Mouse (Mus musculus): ENCODE data around the gene Dnah7a. TPM values are rescaled to one million over a fixed set of nuclear protein-coding genes. Genes with fewer than 3 reads are reported as not detected.
"Not testable (repeated sequence)": the region's sequence is repeated elsewhere in the genome, so short reads cannot be mapped to it uniquely, and the experiment has no call there.

Gene Dnah7a
- total RNA-seq, 2 experiments from 2014 or later: not detected

DNA sequence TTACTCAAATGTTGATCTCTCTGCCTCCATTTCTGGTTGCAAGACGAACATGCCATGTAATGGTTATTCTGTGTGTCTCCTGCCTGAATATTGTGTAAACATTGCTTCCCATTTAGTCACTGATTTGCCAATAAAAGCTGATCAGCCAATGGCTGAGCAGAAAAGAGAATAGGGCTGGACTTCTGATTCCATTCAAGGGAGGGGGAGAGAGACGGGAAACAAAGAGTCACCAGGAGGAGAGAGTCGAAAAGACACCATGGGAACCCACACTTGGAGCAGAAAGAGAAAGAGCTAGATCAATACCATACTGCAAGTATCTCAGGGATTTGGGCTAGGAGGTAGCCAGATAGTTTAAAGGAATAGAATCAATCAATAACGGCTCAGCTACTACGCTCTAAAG is 3.0 kb upstream of the Dnah7a start:
- DNase-seq (ENCODE audit: low spot score): not testable (repeated sequence)

DNA sequence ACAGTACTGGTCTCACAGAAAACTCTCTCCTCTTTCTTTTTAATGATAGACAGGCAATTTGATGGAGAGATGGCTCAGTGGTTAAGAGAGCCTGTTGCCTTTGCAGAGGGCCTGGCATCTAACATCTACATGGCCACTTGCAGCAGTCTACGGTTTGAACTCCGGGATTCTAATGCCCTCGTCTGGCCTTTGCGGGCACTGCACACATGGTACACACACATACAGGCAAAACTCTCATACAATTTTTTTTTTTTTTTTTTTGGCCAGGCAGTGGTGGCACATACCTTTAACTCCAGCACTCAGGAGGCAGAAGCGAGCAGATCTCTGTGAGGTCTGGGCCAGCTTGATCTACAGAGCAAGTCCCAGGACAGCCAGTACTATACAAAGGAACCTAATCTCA is 2.4 kb downstream of the Dnah7a start:
- DNase-seq (ENCODE audit: low spot score): no peak

DNA sequence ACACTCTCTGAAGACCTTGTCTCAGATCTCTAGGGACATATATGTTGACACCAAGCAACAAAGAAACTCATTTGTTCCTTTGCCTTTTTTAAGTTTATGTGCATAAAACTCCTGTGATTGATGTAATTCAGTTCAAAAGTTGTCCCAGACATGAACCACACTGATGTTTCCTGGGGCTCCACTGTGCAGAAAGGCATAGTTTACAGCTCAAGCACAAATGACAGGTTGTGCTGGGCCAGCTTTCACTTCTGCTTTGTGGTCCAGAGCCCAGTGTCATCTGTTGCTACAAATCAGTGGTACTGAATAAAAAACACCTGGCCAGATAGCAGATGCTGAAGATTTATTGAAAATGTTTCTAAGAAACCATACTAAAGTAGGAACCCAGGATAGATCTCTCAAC is 42.3 kb downstream of the Dnah7a start:
- not testable (repeated sequence) for DNase-seq (ENCODE audit: low spot score)

DNA sequence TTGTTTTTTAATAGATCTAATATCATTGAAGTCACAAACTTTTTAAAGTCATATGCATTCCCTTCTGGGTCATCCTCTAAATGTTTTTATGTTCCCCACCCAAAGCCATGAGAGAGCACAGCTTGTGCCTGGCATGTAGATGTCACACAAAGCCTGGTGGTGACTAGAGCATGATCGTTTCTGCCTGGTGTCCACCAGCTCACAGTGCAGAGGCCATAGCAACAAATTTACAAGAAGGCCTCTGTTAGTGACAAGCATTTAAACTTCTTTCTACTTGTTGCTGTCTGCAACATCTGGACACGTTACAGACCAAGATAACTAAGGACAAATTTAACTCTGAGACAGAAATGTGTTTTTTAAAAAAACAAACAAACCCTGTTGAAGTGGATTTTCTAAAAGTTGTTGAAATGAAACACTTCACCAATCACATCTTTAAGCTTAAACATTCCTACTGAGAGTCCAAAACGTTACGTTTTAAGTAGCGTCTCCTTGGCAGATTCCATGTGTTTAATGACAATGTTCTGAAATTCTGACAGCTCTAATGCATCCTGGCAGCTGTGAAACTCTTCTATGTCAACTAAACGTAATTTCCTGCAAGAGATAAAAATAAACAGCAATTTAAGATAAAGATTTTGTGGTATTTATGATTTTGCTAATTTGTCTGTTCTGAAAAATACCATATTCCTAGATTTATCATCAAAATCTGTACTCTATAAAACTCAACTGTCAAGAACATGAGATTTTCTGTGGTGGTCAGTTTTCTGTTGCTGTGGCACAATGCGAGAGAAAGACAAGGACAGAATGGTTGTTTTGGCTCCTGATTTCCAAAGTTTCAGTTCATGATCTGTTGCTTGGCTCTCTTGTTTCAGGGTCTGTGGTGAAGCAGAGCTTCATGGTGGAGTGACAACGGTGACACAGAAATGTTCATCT is 66.5 kb downstream of the Dnah7a start:
- DNase-seq (ENCODE audit: low spot score): no peak

DNA sequence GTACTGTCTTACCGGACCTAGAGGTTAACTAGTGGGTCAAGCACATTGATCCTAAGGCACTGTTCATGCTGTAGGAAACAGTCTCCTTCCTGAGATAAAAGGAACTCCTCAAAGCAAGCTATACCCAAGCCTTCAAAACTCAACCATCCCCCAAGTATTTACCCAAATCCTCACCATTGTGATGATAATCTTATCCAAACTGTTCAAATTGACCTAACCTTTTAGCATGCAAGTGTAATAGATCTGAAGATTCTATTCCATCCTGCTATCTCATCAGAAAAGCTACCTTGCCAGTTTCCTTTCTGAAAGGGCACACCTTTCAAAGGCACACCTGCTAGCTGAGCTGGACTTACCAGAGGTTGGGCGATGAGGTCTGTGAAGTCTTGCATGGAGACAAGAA is 70.9 kb downstream of the Dnah7a start:
- not testable (repeated sequence) for DNase-seq (ENCODE audit: low spot score)

DNA sequence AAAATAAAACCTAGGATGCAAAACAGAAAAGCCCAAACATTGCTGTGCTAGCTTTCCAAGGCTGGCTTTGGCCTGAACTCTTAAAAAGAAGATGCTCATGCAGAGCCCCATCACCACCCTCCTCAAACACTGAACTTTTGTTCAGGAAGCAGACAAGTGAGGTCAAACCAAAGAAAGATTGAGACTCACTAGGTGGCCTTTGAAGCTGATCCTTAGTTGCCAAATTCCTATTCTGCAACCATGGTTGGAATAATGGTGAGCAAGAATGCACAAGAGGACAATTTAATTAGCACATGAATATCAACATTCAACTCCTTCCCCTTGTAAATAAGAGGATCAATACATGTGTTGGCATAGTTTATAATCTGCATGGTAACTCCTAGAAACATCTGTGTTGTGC is 74.5 kb downstream of the Dnah7a start:
- not testable (repeated sequence) for DNase-seq (ENCODE audit: low spot score)

DNA sequence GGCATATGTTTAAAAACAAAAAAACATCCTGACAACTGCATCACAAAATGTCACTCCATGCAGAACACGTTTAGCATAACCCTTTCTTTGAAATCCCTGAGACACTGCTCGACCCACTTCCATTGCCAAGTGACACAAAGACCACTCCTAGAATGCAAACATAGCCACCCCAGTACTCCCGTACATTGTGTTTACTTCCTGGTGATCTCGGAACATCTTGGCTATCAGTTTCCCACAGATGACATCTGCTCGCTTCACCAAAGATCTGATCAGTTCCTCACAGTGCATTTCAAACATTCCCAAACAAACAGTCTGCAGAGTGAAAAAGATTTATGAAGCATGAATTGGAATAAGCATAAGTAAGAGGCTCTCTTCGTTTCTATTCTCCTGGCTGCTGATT is 76.6 kb downstream of the Dnah7a start:
- no peak for DNase-seq (ENCODE audit: low spot score)

DNA sequence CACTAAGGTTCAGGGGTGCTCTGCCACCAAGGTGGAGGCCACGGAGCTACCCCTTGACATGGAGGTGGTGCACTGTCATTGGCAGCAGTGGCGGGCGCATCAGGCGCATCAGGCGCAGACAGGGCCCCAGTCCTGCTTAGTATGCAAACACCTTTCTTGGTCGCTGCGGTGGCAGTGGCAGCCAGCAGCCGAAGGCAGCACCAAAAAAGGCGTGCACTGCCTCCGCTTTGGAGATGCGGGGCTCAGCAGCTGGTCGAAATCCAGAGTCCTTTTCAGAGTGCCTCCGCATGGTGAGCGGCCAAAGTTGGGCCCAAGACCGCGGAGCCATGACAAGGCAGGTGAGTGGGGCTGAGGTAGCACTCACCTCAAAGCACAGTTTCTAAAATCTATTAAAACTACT is 93.1 kb downstream of the Dnah7a start:
- no peak for DNase-seq (ENCODE audit: low spot score)

DNA sequence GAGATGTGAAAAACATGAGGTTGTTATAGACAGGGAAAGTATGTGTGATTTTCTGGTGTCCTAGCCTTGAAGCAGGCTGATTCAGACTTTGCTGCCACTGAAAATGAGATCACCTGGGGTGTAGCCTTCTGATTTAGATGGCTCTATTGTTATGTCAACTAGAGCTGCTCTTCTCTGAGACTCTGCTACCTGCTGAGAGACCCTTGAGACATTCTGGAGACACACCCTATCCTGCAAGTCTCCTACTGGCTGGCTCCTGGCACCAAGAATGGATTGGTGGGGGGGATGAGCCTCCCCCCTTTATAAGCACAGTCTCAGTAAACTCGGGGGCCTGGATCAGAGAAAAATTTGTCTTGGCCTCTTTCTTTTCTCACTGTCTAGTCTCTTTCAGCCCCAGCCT is 125.3 kb downstream of the Dnah7a start:
- DNase-seq (ENCODE audit: low spot score): not testable (repeated sequence)

DNA sequence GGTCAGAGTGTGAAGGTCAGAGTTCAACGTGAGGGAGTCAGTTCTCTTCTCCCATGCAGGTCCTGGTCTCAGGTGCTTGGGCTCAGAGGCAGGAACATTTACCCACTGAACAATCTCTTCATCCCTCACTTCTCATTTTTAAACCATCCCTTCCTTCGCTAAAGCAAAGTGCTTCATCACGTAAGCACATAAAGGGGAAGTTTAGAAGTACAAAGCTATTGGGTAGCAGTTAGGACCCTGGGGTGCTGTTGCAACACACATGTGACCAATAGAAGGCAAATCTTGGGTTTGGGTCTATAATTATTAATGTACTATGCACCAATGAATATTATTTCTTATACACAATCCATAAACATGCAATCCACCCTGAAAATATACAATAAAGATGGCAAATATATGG is 148.7 kb downstream of the Dnah7a start:
- not testable (repeated sequence) for DNase-seq (ENCODE audit: low spot score)

DNA sequence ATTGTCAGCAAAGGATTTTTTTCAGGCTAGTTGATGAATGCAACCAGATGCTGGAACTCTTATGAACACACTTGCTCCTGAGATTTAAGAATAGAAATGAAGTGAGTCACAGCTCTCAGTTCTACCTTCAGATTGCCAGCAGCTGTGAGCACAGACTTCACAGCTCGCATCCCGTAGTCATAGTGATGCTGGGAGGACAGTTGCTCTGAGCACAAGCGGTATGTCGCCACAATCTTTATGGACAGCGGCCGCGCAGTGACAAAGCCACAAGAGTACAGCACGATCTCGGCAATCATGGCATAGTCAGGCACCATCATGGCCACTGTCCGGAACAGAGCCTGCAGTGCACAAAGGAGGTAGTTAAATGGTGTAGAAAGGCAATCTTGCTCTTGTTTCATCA is 159.6 kb downstream of the Dnah7a start:
- DNase-seq (ENCODE audit: low spot score): not testable (repeated sequence)

DNA sequence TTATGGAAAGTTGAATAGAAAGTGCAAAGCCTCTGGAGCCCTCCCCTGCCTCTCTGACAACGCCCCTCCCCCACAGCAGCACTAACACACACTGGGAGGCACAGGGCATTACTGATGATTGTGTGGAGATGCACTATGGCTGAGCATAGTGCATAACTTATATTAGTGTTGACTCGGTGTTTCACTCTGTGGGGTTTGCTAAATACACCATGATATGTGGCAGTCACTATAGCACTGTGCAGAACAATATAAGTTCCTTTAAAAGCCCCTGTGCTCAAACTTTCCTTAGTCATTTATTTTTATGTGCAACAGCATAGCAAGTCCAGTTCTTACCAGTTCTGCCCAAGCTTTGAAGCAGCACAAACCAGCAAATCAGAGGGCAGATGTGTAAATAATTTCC is 168.2 kb downstream of the Dnah7a start:
- not testable (repeated sequence) for DNase-seq (ENCODE audit: low spot score)

DNA sequence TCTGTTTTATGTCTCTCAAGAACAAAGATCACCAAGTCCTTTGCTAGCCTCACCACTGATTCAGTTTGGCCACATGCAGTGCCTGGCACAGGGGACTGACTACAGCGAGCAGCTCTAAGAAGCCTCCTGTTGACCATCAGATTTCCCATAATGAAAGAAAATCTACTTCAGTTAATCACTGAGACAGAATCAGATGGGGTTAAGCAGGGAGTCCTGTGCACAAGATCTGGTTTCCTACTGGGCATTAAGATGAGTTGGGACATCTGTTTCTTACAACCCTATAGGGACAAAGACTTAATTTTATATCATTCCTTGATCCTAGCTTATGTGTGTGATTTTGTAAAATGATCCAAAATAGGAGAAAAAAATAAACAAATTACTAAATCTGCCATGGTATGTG is 171.8 kb downstream of the Dnah7a start:
- not testable (repeated sequence) for DNase-seq (ENCODE audit: low spot score)

DNA sequence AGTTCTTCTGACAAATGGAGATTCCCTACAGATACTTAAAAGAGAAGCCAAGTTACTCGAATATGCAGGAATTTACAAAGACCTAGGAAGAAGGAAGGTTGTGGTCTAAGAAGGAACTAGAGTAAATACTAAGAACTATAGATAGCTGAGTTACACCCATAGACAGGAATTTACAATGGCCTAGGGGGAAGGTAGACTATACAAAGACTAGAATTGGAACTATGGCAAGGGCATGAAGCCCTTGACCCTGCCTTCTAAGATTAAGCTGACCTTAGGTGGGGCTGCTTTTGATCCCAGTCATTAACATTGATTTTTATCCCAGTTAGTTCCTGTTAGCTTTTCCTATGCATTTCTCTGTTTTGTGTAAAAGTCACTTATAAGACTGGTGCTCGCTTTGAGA is 180.6 kb downstream of the Dnah7a start:
- DNase-seq (ENCODE audit: low spot score): not testable (repeated sequence)

DNA sequence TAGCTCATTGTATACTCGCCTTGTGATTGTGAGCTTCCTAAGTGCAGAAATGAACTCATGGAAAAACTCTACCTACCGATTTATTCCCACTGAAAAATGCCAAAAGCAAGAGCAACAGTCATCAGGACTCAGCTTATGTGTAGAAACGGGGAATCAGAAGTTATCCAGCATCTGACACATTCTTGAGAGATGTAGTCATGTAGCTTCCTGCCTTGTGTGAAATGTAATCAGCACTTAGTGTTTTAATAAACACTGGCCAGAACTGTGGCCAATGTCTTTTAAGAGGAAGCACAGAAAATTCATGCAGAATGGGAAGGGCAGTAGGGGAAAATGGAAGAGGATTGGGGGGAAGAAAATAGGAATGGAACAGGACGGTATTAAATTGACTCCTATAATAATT is 232.9 kb downstream of the Dnah7a start:
- DNase-seq (ENCODE audit: low spot score): no peak

DNA sequence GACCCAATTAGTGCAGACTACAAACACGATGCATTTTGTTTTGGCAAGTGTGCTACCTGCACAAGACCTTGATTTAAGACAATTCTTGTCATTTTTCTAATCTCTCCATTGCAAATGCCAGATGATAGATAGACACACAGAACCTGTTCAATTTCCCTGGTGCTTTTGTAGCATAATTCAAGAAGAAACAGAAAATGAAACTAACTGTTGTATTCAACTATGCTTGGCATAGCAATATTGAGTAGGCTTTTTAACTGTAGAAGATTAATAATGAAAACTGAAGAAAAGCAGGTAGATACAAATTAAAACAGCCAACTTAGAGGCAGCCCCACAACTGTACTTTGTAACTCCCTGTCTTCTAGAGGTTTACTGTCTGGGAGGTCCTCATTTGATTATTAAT is 234.5 kb downstream of the Dnah7a start:
- DNase-seq (ENCODE audit: low spot score): not testable (repeated sequence)

DNA sequence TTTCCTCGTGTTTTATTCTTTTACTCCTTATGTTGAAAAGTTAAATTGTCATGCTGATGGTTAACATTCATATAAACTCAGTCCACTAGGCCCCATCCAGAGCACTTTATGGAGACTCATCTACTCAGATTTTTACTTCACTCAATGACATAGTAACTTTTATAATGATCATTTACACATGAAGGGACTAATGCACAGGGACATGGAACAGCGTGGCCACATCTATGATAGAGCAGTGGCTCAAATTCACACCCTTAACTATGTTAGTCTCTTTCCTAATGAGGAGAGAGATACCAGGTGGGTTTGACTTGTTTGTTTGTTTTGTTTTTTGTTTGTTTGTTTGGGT is 239.3 kb downstream of the Dnah7a start:
- no peak for DNase-seq (ENCODE audit: low spot score)

DNA sequence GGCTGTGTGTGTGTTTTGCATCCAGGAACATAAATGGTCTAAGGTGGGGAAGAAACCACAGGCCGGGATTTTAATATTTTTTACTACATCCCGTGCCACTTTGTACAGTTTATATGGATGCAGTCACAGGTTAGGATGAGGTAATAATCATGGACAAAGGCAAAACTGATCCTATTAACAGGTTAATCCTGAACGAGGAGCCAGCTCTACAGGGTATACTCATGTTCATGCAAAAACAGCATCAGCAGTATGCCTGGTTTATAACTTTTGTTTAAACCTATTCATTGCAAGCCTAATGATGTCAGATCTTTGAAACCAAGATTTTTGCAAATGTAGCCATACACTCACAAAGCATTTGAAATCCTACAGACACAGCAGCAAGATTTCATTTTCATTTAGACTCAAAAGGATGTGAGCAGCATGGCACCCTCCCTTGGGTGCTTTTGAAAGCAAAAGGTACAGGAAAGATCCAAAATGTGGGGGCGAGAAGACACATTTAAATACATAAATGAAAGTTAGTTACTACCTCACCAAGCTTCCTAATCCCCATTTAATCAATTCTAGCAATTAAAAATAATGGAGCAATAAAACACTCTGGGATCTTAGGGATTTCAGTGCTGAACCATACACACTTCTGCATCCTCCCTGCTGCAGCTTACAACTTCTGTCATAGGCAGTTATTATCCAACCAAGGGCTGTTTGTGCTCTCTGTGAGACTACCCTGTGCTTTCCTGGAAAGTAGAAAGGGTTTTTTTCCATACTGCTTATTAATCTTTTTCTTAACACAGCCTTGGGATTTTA is 239.9 kb downstream of the Dnah7a start:
- DNase-seq (ENCODE audit: low spot score): not testable (repeated sequence)

DNA sequence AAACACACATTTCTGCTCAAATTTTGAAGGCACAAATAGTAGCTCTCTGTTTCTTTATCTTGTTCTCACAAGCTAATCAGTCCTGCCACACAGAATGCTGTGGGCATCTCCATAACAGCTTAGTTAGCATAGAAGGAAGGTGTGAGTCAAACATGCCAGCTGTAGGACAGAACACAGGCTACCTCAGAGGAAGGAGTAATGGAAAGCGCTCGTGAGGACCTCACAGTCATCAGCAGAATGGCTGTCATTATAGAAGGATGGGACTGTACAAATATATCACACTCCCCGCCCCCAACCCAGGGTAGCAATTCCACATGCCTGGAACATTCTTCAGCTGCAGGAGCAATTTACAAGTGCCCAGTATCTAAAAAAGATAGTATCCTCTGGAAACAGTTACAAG is 267.4 kb downstream of the Dnah7a start:
- not testable (repeated sequence) for DNase-seq (ENCODE audit: low spot score)

DNA sequence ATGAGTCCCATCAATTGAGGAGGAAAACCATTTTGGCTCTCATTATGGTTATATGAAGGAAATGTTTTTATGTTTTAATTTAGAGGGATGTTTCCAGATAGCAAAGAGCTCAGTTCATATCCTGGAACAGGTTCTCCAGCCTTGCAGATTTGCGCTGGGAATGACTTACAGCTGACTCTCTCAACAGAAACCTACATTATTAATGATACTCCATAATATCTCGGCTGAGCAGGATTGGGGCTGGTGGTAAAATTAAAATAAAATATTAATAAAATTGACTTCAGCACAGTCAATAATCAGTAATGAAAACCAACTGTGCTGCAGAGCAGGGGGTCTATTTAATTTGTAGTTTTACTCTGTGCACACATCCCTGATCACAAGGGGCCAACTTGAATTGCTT is 274.2 kb downstream of the Dnah7a start:
- DNase-seq (ENCODE audit: low spot score): not testable (repeated sequence)

DNA sequence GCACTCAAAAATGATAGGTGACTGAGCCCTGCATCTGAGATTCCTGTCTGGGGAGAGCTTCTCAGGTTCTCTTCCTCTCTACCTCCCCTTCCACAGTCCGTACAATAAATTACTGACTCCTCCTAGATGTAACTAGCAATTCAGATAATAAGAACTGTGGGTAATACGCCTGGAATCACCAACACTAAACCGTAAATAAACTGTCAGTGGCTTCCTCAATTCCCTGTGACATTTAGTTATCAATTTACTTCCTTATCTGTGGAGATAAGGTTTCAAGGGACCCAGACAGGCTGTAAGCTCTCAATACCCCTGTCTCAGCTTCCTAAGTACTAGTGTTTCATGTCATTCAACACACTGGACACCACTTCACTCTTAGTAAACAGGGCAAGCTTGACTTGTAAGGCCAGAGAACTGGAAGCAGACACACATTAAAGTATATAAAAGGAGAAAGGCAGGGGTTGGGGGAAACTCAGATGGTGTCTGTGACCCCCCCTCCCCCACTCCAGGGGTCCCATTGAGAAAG is 300.7 kb downstream of the Dnah7a start:
- no peak for DNase-seq (ENCODE audit: low spot score)

All from gastrocnemius, adult 18-20 months (tissue).